Mouse (Mus musculus) intestine, embryonic 16.5 days (tissue): Measurements from ENCODE around the gene Sh3gl3. TPM values are rescaled to one million over a fixed set of nuclear protein-coding genes. Genes with fewer than 3 reads are reported as not detected.
"Not testable (repeated sequence)": the region's sequence is repeated elsewhere in the genome, so short reads cannot be mapped to it uniquely, and the experiment has no call there.

Experiments used
- ATAC-seq: fragments of 200-750 bp; cut with Nextera tagmentation; 2 replicates; pipeline ENCODE4 v1.8.0; 2017; ENCODE audit warnings: moderate TSS enrichment, moderate library complexity
- H3K27ac ChIP-seq: fragments of 300-500 bp; sonication (generic); 2 replicates; pipeline ENCODE4 v1.5.1; 2014; ENCODE audit warnings: mild to moderate bottlenecking, low read length
- H3K27me3 ChIP-seq: fragments of 300-500 bp; sonication (generic); replicated peaks from 2 replicates; pipeline ENCODE4 v1.6.1; 2014; ENCODE audit warnings: low read length, control low read depth, mixed read lengths; ENCODE audit not compliant: control insufficient read depth, insufficient read depth
- H3K36me3 ChIP-seq: fragments of 300-500 bp; sonication (generic); 2 replicates; pipeline ENCODE4 v1.6.1; 2014; ENCODE audit warnings: low read length, control low read depth; ENCODE audit not compliant: control insufficient read depth, insufficient read depth
- H3K4me1 ChIP-seq: fragments of 300-500 bp; sonication (generic); 2 replicates; pipeline ENCODE4 v1.6.1; 2014; ENCODE audit warnings: low read length, control low read depth, mixed read lengths; ENCODE audit not compliant: control insufficient read depth, insufficient read depth
- H3K4me2 ChIP-seq: fragments of 300-500 bp; sonication (generic); 2 replicates; pipeline ENCODE4 v1.6.1; 2014; ENCODE audit warnings: low read depth, low read length, control low read depth
- H3K4me3 ChIP-seq: fragments of 300-500 bp; sonication (generic); 2 replicates; pipeline ENCODE4 v1.5.1; 2014; ENCODE audit warnings: mild to moderate bottlenecking, low read length
- H3K9ac ChIP-seq: fragments of 300-500 bp; sonication (generic); 2 replicates; pipeline ENCODE4 v1.6.1; 2014; ENCODE audit warnings: low read depth, low read length
- H3K9me3 ChIP-seq: fragments of 300-500 bp; sonication (generic); 2 replicates; pipeline ENCODE4 v1.6.1; 2016; ENCODE audit warnings: low read length, control low read depth; ENCODE audit not compliant: control insufficient read depth
- WGBS: fragments of 180-500 bp; shearing (Covaris S2); extraction: QIAGEN DNeasy Blood & Tissue Kit; methylation state at CpG from one replicate; pipeline ENCODE4 v1.1.7; 2014; 5-methylcytosine and 5-hydroxymethylcytosine counted together
- polyA plus RNA-seq: library from polyadenylated mRNA; unstranded; fragments of >200 nt; fragmentation: Nextera tagmentation; extraction: Ambion mirVana; gene quantifications from 2 replicates; pipeline ENCODE4 v1.2.1, GENCODE M21; 2015

Gene Sh3gl3
- polyA plus RNA-seq, 1 experiment from 2014 or later = 7.9 TPM

GRCm38 (mm10) chr7:82272875-82273274 lies 99.2 kb downstream of the Sh3gl3 start:
- not testable (repeated sequence) for H3K36me3 ChIP-seq, H3K9ac ChIP-seq, H3K9me3 ChIP-seq, H3K27ac ChIP-seq, H3K4me3 ChIP-seq, ATAC-seq, H3K4me1 ChIP-seq, H3K27me3 ChIP-seq, H3K4me2 ChIP-seq
- WGBS = 27% methylated on average over 5 of the region's 5 CpGs

GRCm38 (mm10) chr7:82274011-82274709 lies 100.5 kb downstream of the Sh3gl3 start:
- no peaks in the 10 kb centered on the region for H3K9me3 ChIP-seq
- H3K36me3 ChIP-seq = no peaks in the 10 kb centered on the region
- H3K4me3 ChIP-seq = no peak overlapping the region
- no peaks in the 10 kb centered on the region for H3K27me3 ChIP-seq
- no peak overlapping the region for H3K4me2 ChIP-seq
- WGBS = 40% methylated on average over 19 of the region's 19 CpGs
- H3K4me1 ChIP-seq = no peaks in the 10 kb centered on the region
- no peak for ATAC-seq
- no peak overlapping the region for H3K9ac ChIP-seq
- no peak overlapping the region for H3K27ac ChIP-seq

DNA sequence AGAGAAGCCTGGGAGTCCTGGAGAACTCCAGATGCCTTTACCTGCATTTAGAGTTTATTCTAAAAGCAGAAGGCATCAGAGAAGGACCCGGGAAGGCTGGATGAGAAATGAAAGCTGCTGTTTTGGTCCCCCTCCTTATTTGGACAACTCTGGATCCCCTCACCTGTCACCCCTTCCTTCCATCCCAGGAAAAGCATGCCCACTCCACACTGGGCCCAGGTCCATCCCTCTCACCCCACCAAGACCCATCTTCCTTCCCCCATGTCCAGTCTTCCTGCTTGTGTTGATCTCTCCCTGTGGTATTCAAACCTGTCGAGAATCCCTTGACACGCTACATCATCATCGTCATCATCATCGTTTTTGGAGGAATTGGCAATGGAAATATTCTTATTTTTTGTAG lies 101.3 kb downstream of the Sh3gl3 start:
- H3K27me3 ChIP-seq = no peaks in the 10 kb centered on the region
- H3K4me2 ChIP-seq = no peak overlapping the region
- H3K36me3 ChIP-seq = no peaks in the 10 kb centered on the region
- H3K27ac ChIP-seq = no peak overlapping the region
- no peaks in the 10 kb centered on the region for H3K4me1 ChIP-seq
- 93% methylated on average over 5 of the region's 5 CpGs for WGBS
- no peak for ATAC-seq
- H3K4me3 ChIP-seq = no peak overlapping the region
- no peaks in the 10 kb centered on the region for H3K9me3 ChIP-seq
- H3K9ac ChIP-seq = no peak overlapping the region

DNA sequence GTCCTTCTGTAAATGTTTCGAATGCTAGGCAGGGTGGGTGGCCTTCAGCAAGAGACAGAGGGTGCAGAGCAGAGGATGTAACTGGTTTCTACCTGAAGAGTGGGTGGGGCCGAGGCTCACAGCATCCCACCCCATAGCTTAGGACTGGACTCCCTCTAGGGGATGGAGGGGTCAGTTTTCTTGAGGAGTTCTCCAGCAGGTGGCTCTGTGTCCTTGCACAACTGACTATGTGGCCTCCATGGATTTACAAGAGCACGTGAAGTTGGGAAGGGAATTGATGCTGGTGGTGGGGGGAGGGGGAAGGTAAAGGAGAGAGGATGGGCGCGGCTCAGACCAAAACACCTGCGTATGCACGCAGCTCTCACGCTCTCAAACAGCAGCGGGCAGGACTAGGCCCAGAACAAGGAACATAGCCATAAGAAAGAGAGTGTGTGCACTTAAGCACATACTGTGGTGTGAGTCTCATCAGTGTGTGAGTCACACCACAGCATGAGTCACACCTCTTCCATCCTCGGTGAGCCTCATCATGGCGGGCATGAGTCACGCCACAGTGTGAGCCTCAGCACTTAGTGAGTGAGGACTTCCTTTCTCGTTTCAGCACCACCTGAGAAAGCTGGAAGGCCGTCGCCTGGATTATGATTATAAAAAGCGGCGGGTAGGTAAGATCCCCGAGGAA lies 102.0 kb downstream of the Sh3gl3 start:
- H3K9me3 ChIP-seq = no peaks in the 10 kb centered on the region
- H3K9ac ChIP-seq = no peak overlapping the region
- no peaks in the 10 kb centered on the region for H3K36me3 ChIP-seq
- H3K4me3 ChIP-seq = no peak overlapping the region
- no peak overlapping the region for H3K4me2 ChIP-seq
- 70% methylated on average over 18 of the region's 18 CpGs for WGBS
- H3K27me3 ChIP-seq = no peaks in the 10 kb centered on the region
- no peaks in the 10 kb centered on the region for H3K4me1 ChIP-seq
- H3K27ac ChIP-seq = no peak overlapping the region
- ATAC-seq = no peak

GRCm38 (mm10) chr7:82282011-82282410 lies 108.4 kb downstream of the Sh3gl3 start:
- no peaks in the 10 kb centered on the region for H3K4me1 ChIP-seq
- ATAC-seq = no peak
- H3K9ac ChIP-seq = no peak overlapping the region
- no peak overlapping the region for H3K27ac ChIP-seq
- WGBS = 71% methylated on average over 8 of the region's 8 CpGs
- H3K36me3 ChIP-seq = no peaks in the 10 kb centered on the region
- no peak overlapping the region for H3K4me2 ChIP-seq
- H3K4me3 ChIP-seq = no peak overlapping the region
- H3K9me3 ChIP-seq = no peaks in the 10 kb centered on the region
- no peaks in the 10 kb centered on the region for H3K27me3 ChIP-seq

DNA sequence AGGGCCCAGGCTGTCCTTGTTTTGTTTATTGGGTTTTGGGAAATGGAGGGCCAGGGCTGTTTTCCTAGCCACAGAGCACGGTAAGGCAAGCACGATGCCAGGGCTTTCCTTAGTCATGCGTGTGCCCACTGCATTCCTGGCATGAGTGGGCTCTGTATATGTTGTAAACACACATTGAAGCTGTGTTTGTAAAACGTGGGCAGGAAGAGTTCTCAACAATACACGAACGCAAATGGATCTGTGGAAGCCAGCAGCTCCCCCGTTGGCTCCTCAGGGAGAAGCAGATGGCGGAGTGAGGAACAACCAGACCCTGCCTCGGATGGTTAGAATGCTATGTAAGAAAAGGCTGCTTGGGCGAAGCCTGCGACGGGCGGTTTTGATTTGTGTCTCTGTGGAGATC lies 108.8 kb downstream of the Sh3gl3 start:
- H3K9me3 ChIP-seq = no peaks in the 10 kb centered on the region
- H3K27me3 ChIP-seq = no peaks in the 10 kb centered on the region
- H3K9ac ChIP-seq = no peak overlapping the region
- H3K4me3 ChIP-seq = no peak overlapping the region
- no peaks in the 10 kb centered on the region for H3K36me3 ChIP-seq
- no peak overlapping the region for H3K27ac ChIP-seq
- no peak overlapping the region for H3K4me2 ChIP-seq
- H3K4me1 ChIP-seq = no peaks in the 10 kb centered on the region
- no peak for ATAC-seq
- WGBS = 68% methylated on average over 13 of the region's 13 CpGs

DNA sequence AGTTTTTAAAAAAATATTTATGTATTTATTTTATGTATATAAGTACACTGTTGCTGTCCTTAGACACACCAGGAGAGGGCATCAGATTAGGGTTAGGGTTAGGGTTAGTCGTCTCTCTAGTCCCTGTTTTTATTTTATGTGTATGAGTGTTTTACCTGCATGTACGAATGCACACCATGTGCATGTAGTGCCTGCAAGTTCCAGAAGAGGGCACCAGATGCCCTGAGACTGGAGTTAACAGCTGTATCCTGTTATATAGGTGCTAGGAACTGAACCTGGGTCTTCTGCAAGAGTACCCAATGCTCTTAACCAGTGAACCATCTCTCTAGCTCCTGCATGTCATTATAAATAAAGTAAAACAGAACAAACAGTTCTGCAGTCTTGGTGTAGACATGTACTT lies 113.6 kb downstream of the Sh3gl3 start:
- Histone ChIP-seq H3K9ac (no peak overlapping the region), H3K4me3 (no peak overlapping the region), H3K27ac (no peak overlapping the region), H3K9me3 (no peaks in the 10 kb centered on the region), H3K36me3 (no peaks in the 10 kb centered on the region), H3K27me3 (no peaks in the 10 kb centered on the region), H3K4me1 (no peaks in the 10 kb centered on the region), H3K4me2 (no peak overlapping the region)
- ATAC-seq = no peak
- 84% methylated on average over 2 of the region's 2 CpGs for WGBS

DNA sequence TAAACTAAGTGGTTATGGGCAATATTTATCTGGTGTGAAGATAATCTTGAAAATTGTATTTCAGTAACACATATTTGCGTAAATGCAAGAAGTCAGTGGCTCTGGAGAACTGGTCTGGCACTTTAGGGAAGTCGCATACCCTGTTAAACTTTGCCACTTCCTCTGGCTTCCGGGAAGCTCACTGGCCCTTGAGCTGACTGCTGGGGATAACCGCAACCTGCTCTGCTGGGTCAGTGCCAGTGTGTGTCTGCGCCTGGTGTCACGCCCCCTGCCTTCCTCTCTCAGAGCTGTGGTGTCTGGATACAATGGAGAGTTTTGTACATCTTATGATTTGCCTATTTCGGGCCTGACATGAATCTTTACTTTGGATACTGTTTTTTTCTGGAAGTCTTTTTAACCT lies 119.8 kb downstream of the Sh3gl3 start:
- Histone ChIP-seq H3K4me3 (no peak overlapping the region), H3K9me3 (no peaks in the 10 kb centered on the region), H3K4me2 (no peak overlapping the region), H3K4me1 (peaks cover 10% of the 10 kb centered on the region), H3K9ac (no peak overlapping the region), H3K27me3 (no peaks in the 10 kb centered on the region), H3K36me3 (no peaks in the 10 kb centered on the region), H3K27ac (no peak overlapping the region)
- no peak for ATAC-seq
- 60% methylated on average over 7 of the region's 7 CpGs for WGBS

DNA sequence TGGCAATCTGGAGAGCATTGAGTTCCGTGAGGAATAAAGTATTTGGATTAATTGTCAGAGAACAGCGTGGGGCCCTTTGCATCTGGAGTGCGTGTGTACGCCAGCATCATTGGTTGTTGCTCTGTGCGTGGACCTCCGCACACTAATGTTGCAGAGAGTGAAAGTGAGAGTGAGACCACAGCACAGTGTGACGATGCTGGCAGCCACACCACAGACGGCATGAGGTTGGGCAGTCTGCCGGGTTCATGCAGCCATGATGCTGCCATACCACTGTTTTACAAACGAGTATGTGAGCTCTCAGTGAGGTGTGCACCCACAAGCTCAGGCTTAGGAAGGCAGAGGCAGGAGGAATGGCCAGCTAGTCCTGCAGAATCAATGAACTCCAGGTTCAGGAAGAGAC lies 120.4 kb downstream of the Sh3gl3 start:
- Histone ChIP-seq H3K27me3 (no peaks in the 10 kb centered on the region), H3K4me1 (peaks cover 10% of the 10 kb centered on the region), H3K4me3 (no peak overlapping the region), H3K9me3 (no peaks in the 10 kb centered on the region), H3K4me2 (no peak overlapping the region), H3K27ac (no peak overlapping the region), H3K36me3 (no peaks in the 10 kb centered on the region), H3K9ac (no peak overlapping the region)
- 72% methylated on average over 10 of the region's 10 CpGs for WGBS
- ATAC-seq = no peak

GRCm38 (mm10) chr7:82294611-82295010 lies 121.0 kb downstream of the Sh3gl3 start:
- no peaks in the 10 kb centered on the region for H3K27me3 ChIP-seq
- no peaks in the 10 kb centered on the region for H3K9me3 ChIP-seq
- WGBS = 70% methylated on average over 2 of the region's 2 CpGs
- no peak overlapping the region for H3K4me2 ChIP-seq
- H3K27ac ChIP-seq = no peak overlapping the region
- no peaks in the 10 kb centered on the region for H3K36me3 ChIP-seq
- H3K4me1 ChIP-seq = peaks cover 10% of the 10 kb centered on the region
- H3K9ac ChIP-seq = no peak overlapping the region
- no peak for ATAC-seq
- no peak overlapping the region for H3K4me3 ChIP-seq
